Comparison of ENCODE assay signal across 13 mouse cellular contexts in genomic region chr1:54749961-54750360, GRCm38 (mm10).
A peak's percentile ranks its signal among the peaks of the same experiment; 100 is the strongest.
DNase-seq lines count a peak whose midpoint lies in the region; ATAC-seq and TF ChIP-seq lines count a peak whose summit lies in the region.
"Had no signal": no experiment of that assay in that cellular context is flagged by ENCODE, and none has a peak within 500 bp of the region (broad histone marks: within the 10 kb centered on the region; RNA-seq: fewer than 3 reads in every experiment).

No protein-coding gene starts in this region.

- H3K9me3 ChIP-seq in liver, postnatal 0 days (ENCODE audit: low read length), result no peaks in the 10 kb centered on the region
- H3K9me3 ChIP-seq in heart, embryonic 12.5 days (replicated peaks), result no peaks in the 10 kb centered on the region
- no peaks in the 10 kb centered on the region for H3K9me3 ChIP-seq in lung, embryonic 16.5 days (ENCODE audit: control insufficient read depth, low read length)
- H3K9me3 ChIP-seq: hindbrain, embryonic 13.5 days; liver, embryonic 12.5 days; midbrain, embryonic 12.5 days had no signal

- peak; percentile 40 for DNase-seq in liver, adult 2 months (ENCODE audit: extremely low read depth, low read depth, low spot score)
- DNase-seq in liver, postnatal 0 days, result no peak
- DNase-seq in heart, adult 2 months, result peak; percentile 49 to 57
- no peak for DNase-seq in left cerebral cortex, postnatal 25 days (ENCODE audit: low spot score in 2 of 2)
- DNase-seq: adrenal gland, adult 8-10 months; right cerebral cortex, postnatal 4 days had no signal

- no peaks in the 10 kb centered on the region for H3K36me3 ChIP-seq in liver, adult 2 months (ENCODE audit: control insufficient read depth, insufficient read depth, low read length)
- peaks cover 3% of the 10 kb centered on the region; the same call in 1 of the 2 replicates for H3K36me3 ChIP-seq in liver, postnatal 0 days (replicated peaks; ENCODE audit: insufficient read depth, low read length)
- H3K36me3 ChIP-seq in heart, adult 2 months (ENCODE audit: control insufficient read depth, insufficient read depth, low read length), result peaks cover 6% of the 10 kb centered on the region
- H3K36me3 ChIP-seq in heart, embryonic 12.5 days, result peaks cover 4% of the 10 kb centered on the region; the same call in 1 of the 2 replicates
- no peaks in the 10 kb centered on the region for H3K36me3 ChIP-seq in lung, embryonic 16.5 days (ENCODE audit: control insufficient read depth, insufficient read depth, low read length)
- H3K36me3 ChIP-seq: hindbrain, embryonic 13.5 days; midbrain, embryonic 12.5 days had no signal

- no peak for TF ChIP-seq EP300 in liver, postnatal 0 days (IDR thresholded peaks at IDR 0.05; ENCODE audit: low read depth)
- TF ChIP-seq EP300 in heart, adult 2 months (IDR thresholded peaks at IDR 0.05; ENCODE audit: insufficient read depth, low read depth, low read length), result no peak

- 82% methylated on average over 1 of the region's 1 CpGs for WGBS in liver, adult 2 months
- 73% methylated on average over 1 of the region's 1 CpGs for WGBS in liver, postnatal 0 days (ENCODE audit: insufficient replicate concordance)
- WGBS in heart, adult 2 months, result 43% methylated on average over 1 of the region's 1 CpGs
- 12% methylated on average over 1 of the region's 1 CpGs for WGBS in heart, embryonic 12.5 days
- 60% methylated on average over 1 of the region's 1 CpGs for WGBS in lung, embryonic 16.5 days

- H3K27ac ChIP-seq in liver, adult 2 months (replicated peaks; ENCODE audit: insufficient read depth, low read depth, low read length), result 0 out of 2 replicates have a peak overlapping the region, but pooled peaks have one; percentile 32
- no peak overlapping the region; the same call in 1 of the 2 replicates for H3K27ac ChIP-seq in liver, postnatal 0 days (ENCODE audit: low read depth)
- peak overlapping the region; percentile 45 for H3K27ac ChIP-seq in heart, adult 2 months
- H3K27ac ChIP-seq in heart, embryonic 12.5 days (ENCODE audit: poor library complexity, severe bottlenecking), result peak overlapping the region; percentile 87
- peak overlapping the region; percentile 83 for H3K27ac ChIP-seq in lung, embryonic 16.5 days (ENCODE audit: low read length)
- H3K27ac ChIP-seq: hindbrain, embryonic 13.5 days; liver, embryonic 12.5 days; midbrain, embryonic 12.5 days had no signal

- intact Hi-C loops in heart, adult 2 months (cut with DNase I), result loop anchor here (2.0 to 5.0 kb wide), 2 partner anchors 68 to 83 kb away; no protein-coding TSS in a partner anchor
- intact Hi-C loops in left cerebral cortex, postnatal 25 days (cut with DNase I), result loop anchor here (10.0 kb wide), 1 partner anchor 225 kb away; no protein-coding TSS in a partner anchor

- no peak for TF ChIP-seq POLR2A in liver, adult 2 months (IDR thresholded peaks at IDR 0.05; ENCODE audit: extremely low read depth, insufficient read depth, low read length)
- TF ChIP-seq POLR2A in heart, adult 2 months (IDR thresholded peaks at IDR 0.05; ENCODE audit: insufficient read depth, low read depth, low read length), result no peak

- no peak for ATAC-seq in liver, postnatal 0 days
- ATAC-seq in heart, embryonic 12.5 days (ENCODE audit: insufficient number of reproducible peaks, low FRiP score), result peak; percentile 79
- peak; percentile 78 for ATAC-seq in lung, embryonic 16.5 days (ENCODE audit: low read depth)
- ATAC-seq in CD4-positive, CD25-positive, alpha-beta regulatory T cell, adult 4 months, result no peak
- ATAC-seq: liver, embryonic 12.5 days had no signal

- H3K9ac ChIP-seq in liver, adult 2 months (ENCODE audit: low read depth, low read length), result no peak overlapping the region
- H3K9ac ChIP-seq in liver, postnatal 0 days (replicated peaks), result no peak overlapping the region
- H3K9ac ChIP-seq in heart, adult 2 months (ENCODE audit: low read depth, low read length), result no peak overlapping the region
- no peak overlapping the region for H3K9ac ChIP-seq in heart, embryonic 12.5 days
- no peak overlapping the region for H3K9ac ChIP-seq in lung, embryonic 16.5 days (ENCODE audit: low read length)
- H3K9ac ChIP-seq: hindbrain, embryonic 13.5 days; liver, embryonic 12.5 days; midbrain, embryonic 12.5 days had no signal

- H3K4me3 ChIP-seq in liver, adult 2 months (ENCODE audit: insufficient read depth, low read depth, low read length), result no peak overlapping the region
- no peak overlapping the region for H3K4me3 ChIP-seq in liver, postnatal 0 days (ENCODE audit: low read depth, low read length)
- H3K4me3 ChIP-seq in heart, adult 2 months, result no peak overlapping the region
- H3K4me3 ChIP-seq in heart, embryonic 12.5 days, result no peak overlapping the region
- no peak overlapping the region for H3K4me3 ChIP-seq in lung, embryonic 16.5 days (ENCODE audit: low read length)
- H3K4me3 ChIP-seq: erythroblast, embryonic 14.5 days; hindbrain, embryonic 13.5 days; liver, embryonic 12.5 days; midbrain, embryonic 12.5 days had no signal

- H3K4me2 ChIP-seq in liver, postnatal 0 days (ENCODE audit: low read depth, low read length), result no peak overlapping the region
- H3K4me2 ChIP-seq in heart, embryonic 12.5 days, result peak overlapping the region; percentile 41
- H3K4me2 ChIP-seq in lung, embryonic 16.5 days (ENCODE audit: low read depth, low read length), result no peak overlapping the region
- H3K4me2 ChIP-seq: hindbrain, embryonic 13.5 days; liver, embryonic 12.5 days; midbrain, embryonic 12.5 days had no signal

- no peaks in the 10 kb centered on the region for H3K79me2 ChIP-seq in liver, adult 2 months (ENCODE audit: control insufficient read depth, insufficient read depth, low read length)
- no peaks in the 10 kb centered on the region; the same call in 1 of the 2 replicates for H3K79me2 ChIP-seq in heart, adult 2 months (replicated peaks; ENCODE audit: control insufficient read depth, insufficient read depth, low read length)

- no peak for TF ChIP-seq CTCF in liver, adult 2 months (IDR thresholded peaks at IDR 0.05; ENCODE audit: low read depth, low read length)
- no peak for TF ChIP-seq CTCF in liver, postnatal 0 days (IDR thresholded peaks at IDR 0.05; ENCODE audit: low read depth)
- no peak for TF ChIP-seq CTCF in heart, adult 2 months (IDR thresholded peaks at IDR 0.05)

- H3K4me1 ChIP-seq in liver, adult 2 months (ENCODE audit: control insufficient read depth, insufficient read depth, low read length), result no peaks in the 10 kb centered on the region; the same call in 1 of the 2 replicates
- no peaks in the 10 kb centered on the region for H3K4me1 ChIP-seq in liver, postnatal 0 days (ENCODE audit: insufficient read depth)
- peaks cover 4% of the 10 kb centered on the region for H3K4me1 ChIP-seq in heart, adult 2 months (ENCODE audit: control insufficient read depth, insufficient read depth, low read length)
- peaks cover 43% of the 10 kb centered on the region for H3K4me1 ChIP-seq in heart, embryonic 12.5 days (replicated peaks)
- peaks cover 25% of the 10 kb centered on the region for H3K4me1 ChIP-seq in lung, embryonic 16.5 days (replicated peaks; ENCODE audit: control insufficient read depth, insufficient read depth, low read length)
- H3K4me1 ChIP-seq: liver, embryonic 12.5 days; midbrain, embryonic 12.5 days had no signal

- no peaks in the 10 kb centered on the region for H3K27me3 ChIP-seq in liver, adult 2 months (ENCODE audit: control insufficient read depth, insufficient read depth, low read length)
- H3K27me3 ChIP-seq in liver, postnatal 0 days (ENCODE audit: insufficient read depth, low read length), result no peaks in the 10 kb centered on the region
- no peaks in the 10 kb centered on the region for H3K27me3 ChIP-seq in heart, adult 2 months (ENCODE audit: control insufficient read depth, insufficient read depth, low read length)
- no peaks in the 10 kb centered on the region for H3K27me3 ChIP-seq in heart, embryonic 12.5 days (replicated peaks)
- H3K27me3 ChIP-seq in lung, embryonic 16.5 days (ENCODE audit: control insufficient read depth, insufficient read depth, low read depth, low read length), result no peaks in the 10 kb centered on the region
- H3K27me3 ChIP-seq: hindbrain, embryonic 13.5 days; liver, embryonic 12.5 days; midbrain, embryonic 12.5 days had no signal

Comparison
In these comparisons a context has a peak if more than half of its experiments do, and no peak if none do; other contexts are left out.
1. DNase-seq: peak in liver, adult 2 months (single experiment) and heart, adult 2 months (2 of 2); none in liver, postnatal 0 days (single experiment) and left cerebral cortex, postnatal 25 days (0 of 2).
2. ATAC-seq: peak in heart, embryonic 12.5 days (single experiment) and lung, embryonic 16.5 days (single experiment); none in liver, postnatal 0 days (single experiment) and CD4-positive, CD25-positive, alpha-beta regulatory T cell, adult 4 months (single experiment).